29 mouse cellular contexts compared by ENCODE assay signal in the genomic region with DNA sequence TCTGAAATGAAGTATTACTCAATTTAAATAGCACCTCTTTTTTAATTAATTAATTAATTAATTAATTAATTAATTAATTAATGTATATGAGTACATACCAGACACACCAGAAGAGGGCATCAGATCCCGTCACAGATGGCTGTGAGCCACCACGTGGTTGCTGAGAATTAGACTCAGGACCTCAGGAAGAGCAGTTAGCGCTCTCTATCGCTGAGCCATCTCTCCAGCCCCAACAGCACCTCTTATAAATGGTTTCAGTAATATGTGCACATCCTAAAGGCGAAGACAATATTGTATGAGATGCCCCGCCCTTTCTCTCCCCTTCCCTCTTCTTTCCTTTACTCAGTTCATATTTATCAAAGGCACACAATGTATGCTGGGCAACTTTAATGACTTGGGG. TPM values are rescaled to one million over a fixed set of nuclear protein-coding genes. Genes with fewer than 3 reads are reported as not detected.
"Had no signal": no experiment of that assay in that cellular context is flagged by ENCODE, and none has a peak within 500 bp of the region (broad histone marks: within the 10 kb centered on the region; RNA-seq: fewer than 3 reads in every experiment).

No protein-coding gene starts in this region.

- H3K4me3 ChIP-seq: embryonic facial prominence, embryonic 10.5 days; embryonic facial prominence, embryonic 12.5 days; embryonic facial prominence, embryonic 13.5 days; embryonic facial prominence, embryonic 15.5 days; erythroblast, embryonic 14.5 days; forebrain, embryonic 10.5 days; forebrain, embryonic 12.5 days; forebrain, embryonic 13.5 days; forebrain, embryonic 15.5 days; gastrocnemius, adult 2 months; heart, adult 2 months had no signal

- DNase-seq: cerebellum, adult 2 months; cerebellum, adult 8-10 months; cerebellum, adult 9-10 months; cerebellum, adult 9-11 months; cerebellum, postnatal 10 days; cerebellum, postnatal 14 days; cerebellum, postnatal 25 days; cerebellum, postnatal 36 days; embryo, embryonic 11 days; forebrain, postnatal 0 days; gastrocnemius, adult 2 months; gastrocnemius, postnatal 10 days; gastrocnemius, postnatal 14 days; gastrocnemius, postnatal 25 days; gastrocnemius, postnatal 36 days; heart, adult 18-20 months; heart, adult 2 months had no signal

- H3K9me3 ChIP-seq: embryonic facial prominence, embryonic 10.5 days; embryonic facial prominence, embryonic 12.5 days; embryonic facial prominence, embryonic 13.5 days; embryonic facial prominence, embryonic 15.5 days; forebrain, embryonic 10.5 days; forebrain, embryonic 12.5 days; forebrain, embryonic 13.5 days; forebrain, embryonic 15.5 days had no signal

- H3K36me3 ChIP-seq: embryonic facial prominence, embryonic 10.5 days; embryonic facial prominence, embryonic 12.5 days; embryonic facial prominence, embryonic 13.5 days; embryonic facial prominence, embryonic 15.5 days; forebrain, embryonic 10.5 days; forebrain, embryonic 12.5 days; forebrain, embryonic 15.5 days had no signal

- H3K27ac ChIP-seq: embryonic facial prominence, embryonic 10.5 days; embryonic facial prominence, embryonic 12.5 days; embryonic facial prominence, embryonic 13.5 days; embryonic facial prominence, embryonic 15.5 days; forebrain, embryonic 10.5 days; forebrain, embryonic 12.5 days; forebrain, embryonic 13.5 days; forebrain, embryonic 15.5 days; gastrocnemius, adult 2 months; heart, adult 2 months had no signal

- H3K4me2 ChIP-seq: embryonic facial prominence, embryonic 12.5 days; embryonic facial prominence, embryonic 13.5 days; embryonic facial prominence, embryonic 15.5 days; forebrain, embryonic 12.5 days; forebrain, embryonic 13.5 days; forebrain, embryonic 15.5 days had no signal

- H3K4me1 ChIP-seq: embryonic facial prominence, embryonic 10.5 days; embryonic facial prominence, embryonic 12.5 days; embryonic facial prominence, embryonic 13.5 days; embryonic facial prominence, embryonic 15.5 days; forebrain, embryonic 10.5 days; forebrain, embryonic 12.5 days; forebrain, embryonic 13.5 days; forebrain, embryonic 15.5 days had no signal

- H3K27me3 ChIP-seq: embryonic facial prominence, embryonic 12.5 days; embryonic facial prominence, embryonic 13.5 days; embryonic facial prominence, embryonic 15.5 days; forebrain, embryonic 12.5 days; forebrain, embryonic 13.5 days; forebrain, embryonic 15.5 days had no signal

- H3K9ac ChIP-seq: embryonic facial prominence, embryonic 12.5 days; embryonic facial prominence, embryonic 13.5 days; embryonic facial prominence, embryonic 15.5 days; forebrain, embryonic 12.5 days; forebrain, embryonic 13.5 days; forebrain, embryonic 15.5 days; forebrain, postnatal 0 days had no signal

- ATAC-seq: forebrain, embryonic 13.5 days; forebrain, embryonic 14.5 days; forebrain, embryonic 15.5 days; forebrain, embryonic 16.5 days; forebrain, postnatal 0 days had no signal

RNA-seq across cellular contexts. Expression of a gene that starts 28.2 kb away (rescaled TPM):
- polyA plus RNA-seq: cortical plate, adult 2 months; erythroblast, embryonic 14.5 days; heart, adult 2 months had no signal

RNA-seq across cellular contexts. Expression of a gene that starts 28.8 kb away (rescaled TPM):
- polyA plus RNA-seq: cerebellum, adult 2 months; forebrain, embryonic 13.5 days; forebrain, embryonic 15.5 days had no signal
